Mouse (Mus musculus) heart, postnatal 36 days (tissue): ENCODE measurements around the gene Kctd10. TPM values are rescaled to one million over a fixed set of nuclear protein-coding genes. Genes with fewer than 3 reads are reported as not detected.
A peak's percentile ranks its signal among the peaks of the same experiment; 100 is the strongest.

Experiments
- DNase-seq, 2 experiments: peaks; one replicate each; pipeline ENCODE4 v3.0.0; 2021 to 2022
- intact Hi-C: fragments of 180-260 bp; cut with DNase I; formaldehyde crosslinking; loops from one replicate; pipeline ENCODE4 v1.15.1; 2025
- total RNA-seq, 2 experiments: library from RNA; stranded (reverse); gene quantifications; 2 replicates each; pipeline ENCODE4 v1.2.3; 2021

The Kctd10 gene
- total RNA-seq = 10 to 100 TPM; 49.4 to 51.4 TPM

DNA sequence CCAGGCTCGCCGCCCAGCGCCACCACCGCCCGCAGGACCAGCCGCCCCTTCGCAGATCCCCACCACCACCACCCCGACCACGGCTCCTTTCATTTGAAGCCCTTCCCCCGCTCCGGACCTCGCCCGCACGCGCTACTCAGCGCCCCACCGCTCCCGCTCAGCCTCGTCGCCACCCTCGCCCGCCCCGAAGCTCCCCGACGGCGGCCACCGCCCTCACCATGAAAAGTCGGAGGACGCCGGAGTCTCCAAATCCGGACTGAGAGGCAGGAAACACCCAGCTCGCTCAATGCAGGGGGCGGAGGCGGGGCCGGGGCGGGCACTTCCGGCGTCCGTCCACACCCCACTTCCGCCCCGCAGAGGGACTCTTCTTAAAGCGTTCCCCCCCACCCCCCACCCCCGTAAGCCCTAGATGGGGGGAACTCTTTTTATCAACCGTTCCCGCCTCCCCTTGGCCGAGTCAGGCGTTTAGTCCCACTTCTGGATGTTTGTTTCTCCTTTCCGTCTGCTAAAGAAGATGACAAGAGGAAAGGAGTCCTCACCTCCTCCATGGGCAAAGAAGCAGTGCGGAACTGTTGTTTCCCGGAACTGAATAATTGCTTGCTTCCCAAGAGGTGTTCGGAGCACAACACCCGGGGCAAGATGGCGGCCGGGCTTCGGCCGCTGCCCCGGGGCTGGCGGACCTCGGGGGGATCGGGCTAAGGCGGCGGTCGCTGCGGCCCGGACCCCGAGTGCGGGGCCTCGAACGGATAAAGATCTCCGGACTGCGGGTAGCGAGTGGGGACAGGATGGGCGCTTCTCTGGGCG lies at the start of gene Kctd10, which contains the start of gene Ube3b:
Gene Kctd10, minus strand, starts transcription at position 300 of the 804 bp plus-strand sequence.
Gene Ube3b, plus strand, starts transcription at position 399 of the 804 bp plus-strand sequence.
- peak; percentile 84 to 89 for DNase-seq

DNA sequence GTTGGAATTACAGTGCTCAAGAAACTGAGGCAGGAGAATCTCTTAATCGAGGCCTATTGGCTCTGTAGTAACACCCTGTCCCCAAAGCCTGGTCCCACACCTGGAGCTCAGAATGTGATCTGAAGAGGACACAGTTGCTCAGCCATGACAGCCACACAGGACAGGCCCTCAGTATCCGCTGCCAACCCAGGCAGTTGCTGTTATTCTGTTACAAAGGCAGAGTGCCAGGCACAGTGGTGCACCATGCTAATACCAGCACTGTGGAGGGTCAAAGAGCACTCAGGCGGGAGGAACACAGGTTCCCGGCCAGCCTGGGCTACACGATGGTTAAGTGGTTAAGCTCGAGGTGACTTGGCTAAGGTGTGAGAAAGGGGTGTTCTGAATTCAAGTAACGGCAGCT lies 49.5 kb upstream of the Kctd10 start:
- DNase-seq = no peak
- intact Hi-C loops = no loop called here

More for the DNA sequence above, at the start of gene Kctd10, which contains the start of gene Ube3b:
- intact Hi-C loops = no loop called here

DNA sequence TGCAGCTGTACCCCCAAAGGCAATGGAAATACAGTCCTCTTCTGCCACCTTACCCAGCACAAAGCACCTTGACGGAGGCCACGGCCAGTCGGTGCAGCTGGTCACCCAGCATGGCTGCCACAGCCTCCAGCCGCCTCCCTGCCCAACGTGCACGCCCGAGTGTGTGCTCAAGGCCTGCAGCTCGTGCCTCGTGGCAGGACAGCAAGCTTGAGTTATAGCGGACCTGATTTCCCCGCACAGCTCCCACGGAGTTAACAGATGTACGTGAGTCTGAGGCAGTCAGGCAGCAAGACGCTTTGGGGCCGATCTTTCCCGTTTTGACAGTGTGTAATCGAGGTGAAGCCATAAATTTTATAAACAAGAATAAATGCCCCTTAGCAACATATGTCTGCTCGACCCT lies 48.3 kb upstream of the Kctd10 start:
- intact Hi-C loops = no loop called here
- no peak for DNase-seq

DNA sequence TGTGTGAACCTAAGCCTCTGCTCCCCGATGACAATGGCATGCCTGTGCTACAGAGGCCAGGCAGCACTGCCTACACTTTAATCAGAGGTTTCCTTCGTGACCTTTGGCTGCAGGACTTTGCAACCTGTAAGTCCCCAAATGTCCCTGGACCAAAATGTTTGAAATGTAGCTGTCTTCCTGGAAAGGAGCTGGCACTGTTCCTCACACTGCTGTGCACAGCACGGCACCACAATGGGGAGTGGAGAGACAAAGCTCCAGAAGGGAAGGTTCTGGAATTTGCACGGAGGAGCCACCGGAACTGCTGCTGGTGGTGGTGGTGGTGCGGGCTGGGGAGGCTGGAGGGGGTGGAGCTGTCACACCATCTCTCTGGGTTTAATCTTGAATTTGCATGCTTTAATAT lies 46.4 kb upstream of the Kctd10 start:
- intact Hi-C loops = no loop called here
- no peak for DNase-seq

DNA sequence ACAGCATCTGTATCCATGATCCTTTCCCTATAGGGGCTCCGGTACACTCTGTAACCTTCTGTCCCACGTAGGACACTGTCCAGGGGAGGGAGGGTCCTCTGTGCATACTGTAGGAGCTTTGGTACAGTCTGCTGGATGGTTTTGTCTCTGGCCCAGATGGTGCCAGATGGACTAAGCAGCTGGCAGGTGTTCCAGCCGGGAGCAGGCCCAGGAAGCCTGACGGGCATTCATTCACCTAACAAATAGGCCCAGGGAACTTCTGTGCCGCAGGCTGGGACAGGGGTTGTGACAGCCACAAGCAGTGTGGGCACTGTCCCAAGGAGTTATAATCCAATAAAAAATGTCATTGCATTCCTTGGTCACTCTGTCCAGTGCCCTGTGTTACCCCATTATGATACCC lies 43.7 kb upstream of the Kctd10 start:
- DNase-seq = no peak
- intact Hi-C loops = no loop called here

DNA sequence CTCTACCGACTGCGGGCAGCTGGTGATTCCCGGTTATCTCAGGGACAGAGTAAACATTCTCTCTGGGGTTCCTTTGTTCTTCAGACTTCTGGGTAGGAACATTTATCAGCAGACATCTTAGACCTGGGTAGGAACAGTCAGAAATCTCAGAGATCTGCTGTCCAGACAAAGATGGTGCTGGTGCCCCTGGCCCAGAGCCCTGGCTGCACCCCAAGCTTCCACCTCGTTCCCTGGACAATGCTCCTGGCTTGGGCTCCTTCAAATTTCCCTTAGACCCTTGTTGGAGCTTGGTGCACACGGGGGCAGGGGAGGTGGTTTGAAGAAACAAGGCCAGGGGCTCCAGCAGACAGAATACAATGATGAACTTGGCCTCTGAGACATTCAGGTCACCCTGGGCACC lies 42.3 kb upstream of the Kctd10 start:
- DNase-seq = no peak
- intact Hi-C loops = no loop called here

DNA sequence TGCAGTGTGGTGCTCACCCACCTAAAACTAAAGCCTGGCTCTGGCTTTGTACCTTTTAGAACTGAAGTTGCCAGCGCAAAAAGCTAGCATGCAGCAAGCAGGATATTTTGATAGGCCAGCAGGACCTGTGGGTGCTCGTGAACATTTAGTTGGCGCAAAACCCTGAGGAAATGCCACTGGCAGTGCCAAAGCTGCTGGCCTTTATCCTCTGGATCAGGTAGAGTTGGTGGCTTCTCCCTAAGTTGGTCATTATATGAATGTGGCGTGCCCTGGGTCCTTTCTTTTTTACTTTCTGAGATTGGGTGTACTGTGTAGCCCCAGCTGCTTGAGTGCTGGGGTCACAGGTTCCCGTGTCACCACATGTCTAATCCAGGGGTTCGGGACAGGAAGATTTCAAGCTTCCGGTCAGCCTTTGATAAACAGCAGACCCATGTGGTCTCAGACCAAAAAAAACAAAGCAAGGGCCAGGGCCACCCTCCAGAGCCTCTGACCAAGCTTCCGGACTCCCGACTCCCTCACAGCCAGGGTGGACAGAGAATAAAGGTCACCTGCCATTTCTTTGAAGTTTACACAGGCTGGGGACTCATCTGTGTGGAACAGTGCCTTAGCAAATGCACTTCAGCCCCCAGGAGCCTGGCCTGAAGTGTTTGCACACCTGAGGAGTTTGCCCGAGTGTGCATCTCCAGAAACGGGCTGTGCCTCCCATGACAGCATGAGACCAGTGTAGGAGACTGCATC lies 41.4 kb upstream of the Kctd10 start:
- intact Hi-C loops = no loop called here
- peak in 1 of 2 experiments; percentile 9 for DNase-seq

DNA sequence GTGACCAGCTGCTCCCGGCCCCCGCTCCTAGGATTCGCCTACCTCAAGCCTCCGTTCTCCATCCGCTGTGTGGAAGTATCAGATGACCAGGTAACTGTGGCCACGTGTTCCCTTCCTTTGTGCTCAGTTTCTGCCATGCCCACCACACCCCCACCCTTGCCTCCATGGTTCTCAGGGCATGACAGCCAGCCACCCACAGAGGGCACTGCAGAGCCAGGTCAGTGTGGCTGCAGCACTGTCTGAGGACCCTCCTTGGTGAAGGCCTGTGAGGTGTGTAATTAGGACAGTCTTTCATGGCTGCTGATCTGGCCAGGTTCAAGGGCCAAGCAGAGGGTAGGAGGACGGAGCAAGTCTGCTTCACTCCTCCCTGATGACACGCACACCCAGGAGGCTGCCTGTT lies 38.2 kb upstream of the Kctd10 start:
- intact Hi-C loops = no loop called here
- no peak for DNase-seq

DNA sequence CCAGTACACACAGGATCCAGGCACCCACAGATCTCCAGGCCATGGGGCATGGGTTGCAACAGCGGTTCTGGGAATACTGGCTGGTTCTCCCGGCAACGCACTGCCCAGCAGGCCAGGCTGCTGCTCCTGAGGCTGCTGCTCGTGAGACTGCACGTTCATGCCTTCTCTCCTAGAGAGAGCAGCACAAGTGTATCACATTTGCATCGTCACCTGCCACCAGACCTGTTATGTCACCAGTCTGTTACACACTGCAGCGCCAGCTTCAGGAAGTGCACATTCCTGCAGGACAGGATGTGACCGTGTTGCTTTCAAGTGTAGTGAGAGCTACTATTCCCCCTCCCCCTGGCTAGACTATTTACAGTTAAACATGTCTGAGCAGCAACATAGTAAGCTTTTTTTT lies 36.5 kb upstream of the Kctd10 start:
- intact Hi-C loops = no loop called here
- no peak for DNase-seq

DNA sequence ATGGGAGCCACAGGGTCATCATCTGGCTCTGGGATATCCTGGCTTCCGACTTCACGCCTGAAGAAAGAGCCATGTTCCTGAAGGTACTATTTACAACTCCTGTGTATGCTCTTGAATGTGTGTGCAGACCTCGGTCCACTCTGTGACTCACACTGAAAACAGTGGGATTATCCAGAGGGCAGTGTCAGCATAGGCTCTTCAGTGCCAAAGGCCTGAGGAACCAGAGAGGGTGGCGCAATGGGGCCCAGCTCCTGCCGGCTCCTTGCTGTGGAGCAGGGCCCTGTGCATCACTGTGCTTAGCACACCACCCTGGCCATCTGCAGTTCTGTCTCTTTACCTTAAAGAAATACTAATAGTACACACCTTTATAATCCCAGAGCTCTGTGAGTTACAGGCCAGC lies 35.3 kb upstream of the Kctd10 start:
- no peak for DNase-seq
- intact Hi-C loops = no loop called here

DNA sequence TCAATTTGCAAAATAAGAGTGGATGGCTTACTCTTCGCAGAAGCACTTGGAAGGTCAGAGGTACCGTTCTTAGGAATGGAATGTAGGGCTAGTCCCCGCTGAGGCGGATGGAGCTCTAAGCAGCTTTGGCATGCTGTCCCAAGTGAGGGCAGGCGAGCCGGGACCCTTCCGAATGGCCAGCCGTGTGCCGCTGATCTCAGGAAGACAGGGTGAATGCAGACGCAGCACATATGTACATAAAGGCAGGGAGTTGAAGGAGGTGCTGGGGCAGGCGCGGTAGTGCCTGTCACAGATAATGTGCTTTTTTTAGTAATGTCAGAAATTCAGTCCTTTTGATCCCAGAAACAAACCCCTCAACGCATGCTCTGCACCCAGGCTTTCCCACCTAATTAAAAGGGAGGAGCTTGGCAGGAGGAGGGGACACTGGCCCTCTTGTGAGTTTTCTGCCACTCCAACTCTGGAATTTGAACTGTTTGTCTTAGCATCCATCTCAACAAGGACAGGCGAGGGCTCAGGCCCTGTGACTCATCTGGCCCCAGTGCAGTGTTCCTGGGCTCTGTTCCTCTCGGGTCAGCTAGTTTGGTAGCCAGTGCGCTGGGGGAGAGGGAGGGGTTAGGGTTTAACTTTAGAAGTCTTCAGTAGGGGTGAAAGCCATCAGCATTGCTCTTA lies 32.9 kb upstream of the Kctd10 start:
- DNase-seq = peak; percentile 17 to 22

DNA sequence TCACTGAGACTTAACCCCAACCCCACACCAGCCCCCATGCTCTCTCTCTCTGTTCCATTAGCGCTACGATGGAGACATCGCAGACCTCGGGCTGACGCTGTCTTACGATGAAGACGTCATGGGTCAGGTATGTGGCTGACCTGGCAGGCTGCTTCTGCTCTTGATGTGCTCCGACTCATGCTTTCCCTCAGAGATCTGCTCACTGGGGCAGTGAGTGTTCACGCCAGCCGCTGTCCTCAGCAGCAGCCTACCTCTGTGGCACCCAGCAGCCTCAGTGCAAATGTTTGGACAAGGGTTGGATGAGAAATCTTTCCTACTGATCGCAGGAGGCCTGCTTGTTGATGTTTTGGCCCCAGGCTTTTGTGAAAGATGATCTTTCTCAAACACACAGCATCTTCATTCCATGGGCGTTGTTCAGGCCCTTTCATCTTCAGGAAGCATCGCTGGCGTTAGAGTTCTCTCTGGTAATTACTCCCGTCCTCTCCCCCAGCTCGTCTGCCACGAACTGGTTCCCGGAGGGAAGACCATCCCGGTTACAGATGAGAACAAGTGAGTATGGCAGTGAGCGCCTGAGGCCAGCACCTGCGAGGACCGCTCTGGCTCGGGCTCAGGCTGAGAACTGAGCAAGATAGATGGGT lies 32.2 kb upstream of the Kctd10 start:
- DNase-seq = no peak
- intact Hi-C loops = no loop called here

More for the DNA sequence above, 32.9 kb upstream of the Kctd10 start:
- intact Hi-C loops = no loop called here

DNA sequence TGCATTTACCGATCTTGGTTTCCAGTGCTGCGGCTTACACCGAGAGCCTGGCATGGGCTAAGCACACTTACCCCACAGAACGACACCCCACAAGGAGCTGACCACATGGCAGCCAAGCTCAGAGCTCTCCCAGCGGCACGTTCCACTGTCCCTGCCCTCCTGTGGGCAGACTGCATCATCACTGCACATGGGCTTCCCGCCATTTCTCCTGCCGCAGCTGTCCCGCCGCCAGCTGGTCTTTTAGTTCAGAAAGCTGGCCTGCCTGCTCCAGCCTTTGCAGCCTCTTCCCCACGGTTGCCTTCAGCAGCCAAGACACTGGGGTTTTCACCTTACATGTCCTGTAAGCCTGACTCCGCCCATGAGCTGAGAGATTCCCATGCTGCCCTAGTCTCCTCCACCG lies 30.1 kb upstream of the Kctd10 start:
- intact Hi-C loops = no loop called here

DNA sequence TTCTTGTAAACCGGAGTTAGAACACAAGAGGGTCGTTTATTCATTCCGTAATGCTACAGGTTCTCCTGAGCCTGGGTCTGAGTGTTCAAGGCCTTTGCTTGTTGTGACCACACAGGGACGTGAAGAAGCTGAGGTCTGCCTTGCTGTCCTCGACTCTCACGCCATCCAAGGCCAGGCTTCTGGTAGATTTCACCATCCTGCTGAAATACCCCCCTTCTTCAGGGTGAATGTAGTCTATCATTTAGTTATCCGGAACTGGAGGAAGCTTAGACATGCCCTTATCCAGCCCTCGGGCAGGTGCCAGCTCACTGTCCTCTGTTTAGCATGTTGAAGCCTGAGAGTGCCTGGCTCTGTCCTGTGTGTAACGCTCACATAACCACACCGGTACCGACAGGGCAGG lies 28.5 kb upstream of the Kctd10 start:
- no peak for DNase-seq
- intact Hi-C loops = no loop called here

More for the DNA sequence above, 30.1 kb upstream of the Kctd10 start:
- no peak for DNase-seq

DNA sequence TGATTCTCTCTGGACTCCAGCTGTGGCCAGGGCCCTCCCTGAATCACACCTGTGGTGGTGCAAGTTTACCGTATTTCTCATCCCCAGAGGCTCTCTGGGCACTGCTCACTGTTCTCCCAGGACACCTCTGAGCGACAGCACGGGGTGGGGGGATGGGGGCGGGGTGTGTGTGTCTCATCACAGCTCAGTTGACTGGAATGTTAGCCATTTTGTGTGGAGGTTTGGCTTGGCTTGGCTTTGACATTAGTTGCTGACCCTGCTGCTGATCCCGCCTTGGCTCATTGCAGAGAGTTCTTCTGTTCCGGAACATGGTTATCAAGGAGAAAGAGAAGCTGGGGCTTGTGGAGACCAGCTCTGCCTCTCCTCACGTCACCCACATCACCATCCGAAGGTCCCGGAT lies 27.5 kb upstream of the Kctd10 start:
- no peak for DNase-seq
- intact Hi-C loops = no loop called here

DNA sequence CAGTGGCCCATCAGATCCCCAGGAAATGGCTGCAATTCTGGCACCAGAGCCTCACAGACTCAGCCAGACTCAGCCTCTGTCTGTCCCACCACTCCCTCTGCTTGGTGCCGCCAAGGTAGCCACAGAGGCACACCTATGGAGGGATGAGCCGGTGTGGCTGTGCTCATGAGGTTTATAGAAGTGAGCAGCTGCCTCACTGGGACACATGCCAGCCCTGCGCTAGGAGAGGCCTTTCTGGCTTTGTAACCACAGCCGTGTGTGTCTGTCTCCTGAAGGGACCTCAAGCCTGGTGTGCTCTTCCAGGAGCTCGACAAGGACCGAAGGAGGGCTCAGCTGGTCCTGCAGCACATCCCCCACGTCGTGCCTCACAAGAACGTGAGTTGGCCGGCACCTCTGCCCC lies 27.0 kb upstream of the Kctd10 start:
- DNase-seq = no peak
- intact Hi-C loops = no loop called here

DNA sequence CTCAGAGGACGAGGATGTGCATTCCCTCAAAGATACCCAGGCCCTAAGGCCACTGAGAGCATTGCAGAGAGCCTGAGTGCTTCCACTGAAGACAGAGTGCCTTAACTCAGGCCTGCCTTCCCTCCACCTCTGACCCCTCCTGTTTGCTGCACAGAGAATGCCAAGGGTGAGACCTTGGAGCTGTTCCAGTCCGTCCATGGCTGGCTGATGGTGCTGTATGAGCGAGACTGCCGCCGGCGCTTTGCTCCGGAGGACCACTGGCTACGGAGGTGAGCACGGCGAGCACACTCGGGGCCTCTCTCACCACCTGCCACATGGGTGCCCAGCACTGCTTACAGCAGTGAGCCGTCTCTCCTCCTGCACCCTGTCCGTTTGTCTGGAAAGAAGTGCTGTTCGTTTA lies 26.3 kb upstream of the Kctd10 start:
- no peak for DNase-seq
- intact Hi-C loops = no loop called here

DNA sequence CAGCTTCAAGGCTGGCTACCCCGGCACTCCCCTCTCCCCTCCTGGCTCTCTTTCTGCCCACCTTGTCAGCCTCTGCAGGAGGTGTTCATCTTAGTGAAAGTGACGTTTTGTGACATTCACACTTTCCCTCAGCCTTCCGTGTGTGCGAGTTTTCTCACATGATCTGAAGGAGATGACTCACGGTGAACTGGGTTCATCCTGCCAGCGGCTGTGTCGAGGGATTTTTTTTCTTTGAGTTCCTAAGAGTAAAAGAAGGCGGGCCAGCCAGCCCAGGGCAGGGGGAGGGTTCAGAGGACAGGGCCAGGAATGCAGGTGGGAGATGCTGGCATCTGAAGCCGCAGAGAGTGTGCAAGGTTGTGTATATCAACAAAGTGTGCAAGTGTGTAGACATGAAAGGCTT lies 12.9 kb upstream of the Kctd10 start:
- DNase-seq = no peak
- intact Hi-C loops = no loop called here

DNA sequence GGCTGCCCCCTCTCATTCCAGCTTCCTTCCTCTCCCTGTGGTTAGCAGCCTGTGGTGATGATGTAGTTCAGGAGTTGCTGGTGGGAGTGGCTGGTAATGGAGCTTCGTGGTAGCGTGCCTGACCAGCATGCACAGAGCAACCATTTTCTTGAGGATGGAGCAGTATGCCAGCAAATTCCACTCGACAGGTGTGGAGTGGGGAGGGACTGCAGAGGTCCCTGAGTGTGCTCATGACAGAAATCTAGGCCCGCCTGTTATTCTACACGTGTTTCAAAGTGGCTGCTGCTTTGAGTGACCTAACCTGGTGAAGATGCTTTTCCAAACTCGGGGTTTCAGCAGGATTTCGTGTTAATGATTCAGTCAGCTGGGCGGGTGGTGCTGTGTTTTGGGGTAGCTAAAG lies 4.1 kb upstream of the Kctd10 start:
- DNase-seq = no peak
- intact Hi-C loops = no loop called here

DNA sequence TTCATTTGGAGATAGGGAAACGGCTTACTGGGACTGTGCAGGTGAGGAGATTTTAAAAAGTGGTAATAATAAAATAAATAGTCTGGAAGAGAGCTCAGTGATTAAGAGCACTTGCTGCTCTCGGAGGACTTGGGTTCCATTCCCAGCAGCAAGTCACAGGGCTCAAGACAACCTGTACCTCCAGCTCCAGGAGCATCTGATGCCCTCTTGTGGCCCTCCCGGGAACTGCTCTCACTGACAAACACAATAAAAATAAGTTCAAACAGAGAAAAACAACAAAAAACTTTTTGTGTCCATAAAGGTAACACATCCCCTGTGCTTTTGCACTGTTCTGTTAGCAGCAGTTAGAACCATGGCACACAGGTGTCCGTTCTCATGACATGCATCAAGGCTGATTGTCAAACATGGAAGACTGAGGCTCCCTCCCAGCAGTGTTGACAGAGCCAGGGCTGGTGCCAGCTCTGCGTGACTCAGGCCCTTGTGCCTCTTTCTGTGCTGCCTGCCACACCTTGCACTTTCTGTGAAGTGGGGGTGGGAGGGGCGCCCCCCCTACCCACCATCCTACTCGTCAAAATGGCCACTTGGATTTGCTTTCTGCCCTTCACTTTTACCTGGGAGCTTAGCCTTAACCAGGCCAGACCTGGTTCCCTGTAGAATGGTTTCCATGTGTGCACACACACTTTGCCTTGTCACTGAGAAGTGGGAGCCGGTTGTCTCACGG lies 3.0 kb upstream of the Kctd10 start:
- peak; percentile 33 to 62 for DNase-seq

More for the DNA sequence above, 3.0 kb upstream of the Kctd10 start:
- intact Hi-C loops = loop anchor here (1.0 kb wide), 2 partner anchors 27 to 71 kb away; no protein-coding TSS in a partner anchor
